Mouse (Mus musculus) G1E (cell line): ENCODE measurements around the gene Park7.

ENCODE experiments used
- CTCF ChIP-seq: IDR thresholded peaks from 2 replicates; pipeline ENCODE4 v1.5.1; 2012; ENCODE audit warnings: low read depth, low read length, inconsistent platforms, mixed read lengths
- GATA1 ChIP-seq: IDR thresholded peaks from 2 replicates; pipeline ENCODE4 v1.6.1; 2012; ENCODE audit warnings: borderline replicate concordance, low read length, inconsistent platforms, mixed read lengths
- GATA2 ChIP-seq: IDR thresholded peaks from 2 replicates; pipeline ENCODE4 v1.6.1; 2012; ENCODE audit warnings: low read depth, low read length, inconsistent platforms, borderline replicate concordance
- POLR2AphosphoS5 ChIP-seq: IDR thresholded peaks from 2 replicates; pipeline ENCODE4 v1.6.1; 2012; ENCODE audit warnings: low read depth, low read length, inconsistent platforms; ENCODE audit not compliant: insufficient replicate concordance
- TAL1 ChIP-seq: conservative IDR thresholded peaks from 2 replicates; pipeline ENCODE4 v1.6.1; 2012; ENCODE audit warnings: low read depth, low read length, inconsistent platforms, mixed read lengths

DNA sequence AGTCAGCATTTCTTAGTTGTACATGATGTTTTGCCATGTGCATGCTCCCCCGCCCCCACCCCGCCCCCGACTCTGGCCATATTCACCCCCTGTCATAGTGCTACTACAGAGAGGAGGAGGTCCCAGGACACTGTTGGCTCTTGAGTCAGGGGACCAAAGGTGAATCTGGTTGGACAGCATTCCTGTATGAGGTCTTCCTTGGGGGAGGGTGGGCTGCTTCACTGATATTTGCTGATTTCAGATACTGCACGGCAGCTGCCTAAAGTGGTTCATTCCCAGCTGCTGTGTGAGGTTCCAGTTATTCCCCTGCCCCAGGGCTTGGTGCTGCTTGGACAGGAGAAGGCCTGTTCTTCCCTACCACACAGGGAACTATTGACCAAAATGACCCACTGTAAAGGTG is 25.7 kb downstream of the Park7 start:
- TF ChIP-seq CTCF (no peak), TAL1 (no peak), POLR2AphosphoS5 (no peak), GATA1 (no peak), GATA2 (no peak)
